Mouse (Mus musculus) heart, adult 2 months (tissue): Measurements from ENCODE around the gene Klf12.

Source experiments
- CTCF ChIP-seq: fragments of 200-600 bp; IDR thresholded peaks from 2 replicates; pipeline ENCODE4 v1.8.1; 2022; ENCODE audit warnings: antibody characterized with exemption, mild to moderate bottlenecking, moderate library complexity
- POLR2A ChIP-seq: fragments of 200-500 bp; IDR thresholded peaks from 2 replicates; pipeline ENCODE4 v1.6.1; 2011; ENCODE audit warnings: mild to moderate bottlenecking, low read depth, low read length, control low read depth; ENCODE audit not compliant: insufficient read depth

GRCm38 (mm10) chr14:99983510-99983909 is 301.0 kb downstream of the Klf12 start:
- TF ChIP-seq POLR2A (no peak), CTCF (no peak)
